Mouse (Mus musculus) cerebral cortex, adult 2 months (tissue): ENCODE measurements around the gene Gstm2.

ENCODE experiments used
- WGBS: fragments of 180-500 bp; shearing (Covaris S2); methylation state at CpG from one replicate; pipeline ENCODE4 v1.1.7; 2018; 5-methylcytosine and 5-hydroxymethylcytosine counted together

The Gstm2 gene

DNA sequence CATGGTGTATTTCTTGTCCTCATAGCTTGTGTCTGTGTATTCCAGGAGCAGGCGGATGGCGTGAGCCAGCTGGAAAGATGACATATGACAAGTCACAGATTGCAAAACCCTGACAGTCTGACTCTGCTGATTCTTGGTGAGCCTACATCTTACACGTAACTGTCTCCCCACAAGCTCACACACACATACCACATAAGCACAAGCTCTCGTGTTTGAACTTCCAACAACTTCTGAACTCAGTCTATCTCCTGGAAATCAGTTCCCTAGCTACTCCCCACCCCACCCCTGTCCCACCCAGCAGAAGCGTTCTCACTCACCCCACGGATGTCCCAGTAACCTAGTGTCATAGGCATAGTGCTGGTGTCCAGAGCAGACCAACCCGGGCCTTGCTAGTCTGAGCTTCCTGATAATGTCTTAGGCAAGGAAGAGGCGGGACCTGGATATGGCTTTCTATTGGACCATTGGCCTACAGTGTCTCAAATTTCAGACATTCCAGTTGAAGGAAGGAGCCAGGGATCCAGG is at the start of gene Gstm2:
Gene Gstm2, minus strand, starts transcription at position 413 of the 522 bp plus-strand sequence.
- 66% methylated on average over 8 of the region's 8 CpGs for WGBS

DNA sequence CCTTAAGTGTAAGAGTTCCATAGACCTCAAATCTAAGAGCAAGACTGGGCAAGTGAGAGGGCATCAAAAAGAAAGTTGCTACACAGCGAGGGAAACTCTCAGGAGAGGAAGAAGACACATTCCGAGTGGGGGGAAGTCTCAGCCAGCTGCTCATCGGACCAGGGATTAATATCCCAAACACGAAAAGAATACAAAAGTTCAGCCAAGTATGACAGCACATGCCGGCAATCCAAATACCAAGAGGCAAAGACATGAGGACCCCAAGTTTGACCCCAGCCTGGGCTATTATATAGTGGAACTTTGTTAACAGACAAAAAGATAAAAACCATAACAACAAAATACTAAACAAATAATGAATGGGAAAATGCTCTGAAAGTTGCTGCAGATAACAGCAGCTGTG is 46.9 kb upstream of the Gstm2 start:
- 70% methylated on average over 5 of the region's 5 CpGs for whole genome bisulfite sequencing

DNA sequence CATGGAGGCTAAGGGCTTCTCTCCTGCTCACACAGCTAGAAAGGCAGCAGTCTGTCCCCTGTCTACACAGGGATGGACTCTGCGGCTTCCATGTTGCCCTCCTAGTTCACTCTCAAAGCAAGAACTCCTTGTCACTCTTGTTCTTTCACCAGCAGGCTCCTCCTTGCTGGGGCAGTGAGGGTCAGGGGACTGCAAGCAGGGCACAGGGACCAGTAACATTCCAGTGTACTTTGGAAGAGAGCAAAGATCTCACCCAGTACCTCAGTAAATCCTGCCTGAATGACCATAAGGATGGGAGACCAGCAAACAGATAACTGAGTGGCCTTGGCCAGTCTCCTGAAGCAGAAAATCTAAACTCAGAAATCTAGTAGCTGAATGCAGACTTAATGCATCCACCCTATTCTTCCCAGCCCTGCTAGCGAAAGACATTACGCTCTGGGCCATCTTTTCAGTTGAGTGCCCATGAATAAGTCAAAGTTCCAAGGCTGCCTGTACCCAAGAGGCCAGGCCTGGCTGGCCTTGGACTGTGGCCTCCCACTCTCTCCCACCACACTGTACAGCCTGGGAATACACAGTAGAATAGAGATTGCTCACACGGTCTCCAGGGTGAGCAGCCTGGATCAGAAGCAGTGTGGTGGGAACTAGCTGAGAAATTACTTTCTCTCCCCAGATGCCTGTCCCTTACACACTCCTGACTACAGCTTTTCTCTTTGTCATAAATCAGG is 42.5 kb upstream of the Gstm2 start:
- WGBS, result 87% methylated on average over 4 of the region's 4 CpGs

DNA sequence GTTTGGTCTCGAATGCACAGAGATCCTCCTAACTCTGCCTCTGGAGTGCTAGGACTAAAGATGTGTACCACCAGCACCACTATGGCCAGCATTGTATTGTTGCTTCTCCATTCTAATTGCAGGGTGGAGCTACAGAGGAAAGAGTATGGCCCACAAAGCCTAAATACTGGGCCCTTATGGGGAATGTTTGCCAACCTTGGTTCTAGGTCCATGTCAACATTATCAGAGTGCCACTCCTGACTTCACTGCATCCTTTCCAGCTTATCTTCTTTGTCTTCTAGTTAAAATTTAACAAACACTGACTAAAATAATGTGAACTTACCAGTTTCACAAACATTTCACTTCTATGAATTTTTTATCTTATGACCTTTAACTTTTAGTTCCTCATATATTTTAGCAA is 40.3 kb upstream of the Gstm2 start:
- WGBS, result 84% methylated on average over 1 of the region's 1 CpGs

DNA sequence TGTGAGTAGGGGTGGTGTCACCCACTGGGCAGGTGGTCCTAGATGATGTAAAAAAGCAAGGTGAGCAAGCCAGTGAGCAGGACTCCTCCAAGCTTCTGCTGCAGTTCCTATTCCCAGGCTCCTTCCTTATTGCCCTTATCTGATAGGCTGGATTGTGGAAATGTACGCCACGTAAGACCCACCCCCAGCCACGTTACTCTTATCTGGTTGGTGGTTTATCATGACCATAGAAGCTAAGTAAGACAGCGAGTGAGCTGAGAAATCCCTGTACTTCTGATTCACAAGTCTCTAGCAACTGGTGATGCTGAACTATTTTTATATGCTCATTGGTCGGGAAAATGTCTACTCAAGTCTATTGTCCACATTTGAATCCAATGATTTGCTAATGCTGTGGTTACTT is 39.8 kb upstream of the Gstm2 start:
- WGBS, result 66% methylated on average over 5 of the region's 5 CpGs

DNA sequence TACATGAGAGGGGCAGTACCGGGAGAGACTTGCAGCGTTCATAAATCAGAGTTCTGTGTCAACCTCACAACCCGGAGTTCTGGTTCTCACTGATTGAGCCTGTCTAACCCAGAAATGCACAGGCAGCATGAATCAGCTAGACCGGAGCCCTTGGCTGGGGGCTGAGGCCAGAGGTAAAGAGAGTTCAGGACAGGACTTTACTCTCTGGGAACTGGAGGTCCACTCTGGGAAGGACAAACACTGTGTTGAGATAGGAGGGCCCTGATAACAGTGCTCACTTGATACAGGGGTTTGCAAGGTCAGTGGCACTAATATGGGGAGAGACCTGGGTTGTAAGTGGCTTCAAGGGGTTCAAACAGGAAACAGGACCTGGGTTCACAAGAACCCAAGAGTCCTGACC is 39.1 kb upstream of the Gstm2 start:
- WGBS, result 87% methylated on average over 4 of the region's 4 CpGs

DNA sequence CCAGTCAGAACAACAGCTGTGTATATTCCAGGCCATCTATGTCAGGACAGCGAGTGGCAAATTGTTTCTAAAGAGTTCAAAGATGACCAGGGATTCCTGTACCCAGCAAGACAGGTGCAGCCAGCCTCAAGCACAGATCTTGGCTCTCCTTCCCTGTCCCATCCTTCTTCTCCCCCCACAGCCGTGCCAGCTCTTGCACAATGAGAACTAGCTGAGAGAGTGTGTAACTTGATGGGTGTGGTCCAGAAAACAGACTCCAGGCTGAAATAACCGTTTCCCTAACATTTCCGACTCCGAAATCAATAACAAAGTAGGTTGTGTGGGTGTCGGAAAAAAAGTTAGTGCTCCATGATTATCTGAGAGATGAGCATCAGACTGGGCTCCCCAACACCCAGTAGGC is 36.4 kb upstream of the Gstm2 start:
- 81% methylated on average over 6 of the region's 6 CpGs for WGBS

DNA sequence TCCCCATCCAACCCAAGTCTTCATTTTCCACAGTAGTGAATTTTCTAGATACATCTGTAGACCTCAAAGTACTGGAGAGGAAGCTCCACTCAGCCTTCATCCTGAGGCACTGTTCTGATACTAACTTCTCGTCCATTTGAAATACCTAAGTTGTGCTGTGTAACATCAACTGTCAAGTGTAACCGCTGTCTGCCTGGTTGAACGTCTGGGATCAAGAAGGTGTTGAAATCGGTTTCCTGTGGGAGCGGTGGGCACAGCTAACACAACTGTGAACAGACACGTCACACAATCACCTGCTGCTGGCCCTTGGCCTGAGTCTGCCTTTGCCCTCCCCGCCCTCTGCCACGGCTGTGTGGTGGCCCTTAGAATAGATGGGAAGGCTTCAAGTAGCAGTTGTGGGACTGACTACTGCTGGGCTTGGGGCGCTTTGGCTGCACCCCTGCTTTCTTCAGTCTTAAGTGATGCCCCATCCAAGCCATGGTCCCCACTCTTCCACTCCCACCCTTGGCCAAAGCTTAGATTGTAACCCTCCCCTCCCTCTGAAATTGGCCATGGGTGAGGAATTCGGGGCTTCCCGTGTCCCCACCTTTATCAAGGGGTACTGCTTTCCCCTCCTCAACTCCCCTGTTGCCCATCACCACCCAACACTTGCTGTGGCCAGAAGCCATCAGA is 34.2 kb upstream of the Gstm2 start:
- WGBS, result 94% methylated on average over 11 of the region's 11 CpGs

DNA sequence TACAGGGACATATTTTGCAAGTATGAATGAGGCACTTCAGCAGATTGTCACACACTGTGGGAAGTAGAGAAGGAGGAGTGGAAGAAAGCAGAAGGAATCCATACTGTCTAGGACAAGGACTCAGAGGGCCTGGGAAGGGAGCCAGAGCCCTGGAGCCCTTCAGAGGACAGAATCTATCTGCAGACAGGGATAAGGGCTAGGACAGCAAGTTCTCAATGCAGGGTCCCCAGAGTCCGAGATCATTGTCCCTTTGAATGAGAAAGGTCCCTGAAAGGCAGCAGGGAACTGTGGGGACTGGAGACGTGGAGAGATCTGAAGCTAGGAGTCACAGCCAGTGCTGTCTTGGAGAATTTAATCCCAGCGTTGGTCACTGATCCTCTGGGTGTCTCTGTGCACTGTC is 33.0 kb upstream of the Gstm2 start:
- WGBS, result 86% methylated on average over 3 of the region's 3 CpGs

DNA sequence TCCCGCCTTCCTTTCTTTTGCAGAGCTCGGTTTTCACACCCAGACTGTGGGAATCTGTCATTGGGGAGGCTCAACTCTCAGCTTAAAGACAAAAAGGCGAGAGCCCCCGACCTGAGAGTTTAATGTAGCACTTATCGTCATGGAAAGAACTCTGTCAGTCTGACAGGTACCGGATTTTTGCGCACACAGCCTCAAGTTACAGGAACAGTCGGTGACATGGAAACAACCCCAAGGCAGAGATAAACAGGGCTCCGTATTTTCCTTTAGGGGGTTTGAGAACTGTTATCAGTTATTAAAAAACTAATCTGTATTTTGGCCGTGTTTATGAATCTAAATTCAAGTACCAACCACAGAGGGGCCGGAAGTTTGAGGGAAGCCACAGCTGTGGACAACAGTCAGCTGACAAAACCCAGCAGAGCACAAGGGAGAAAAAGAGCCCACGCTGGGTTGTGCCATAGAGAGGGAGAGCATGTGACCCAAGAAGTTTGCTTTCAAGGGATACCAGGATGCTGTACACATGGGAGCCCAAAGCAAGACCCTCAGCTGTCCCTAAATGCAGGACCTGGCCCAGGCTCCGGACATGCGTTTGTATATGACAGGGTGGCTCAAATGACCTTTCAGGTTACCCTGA is 32.1 kb upstream of the Gstm2 start:
- WGBS, result 17% methylated on average over 14 of the region's 14 CpGs

DNA sequence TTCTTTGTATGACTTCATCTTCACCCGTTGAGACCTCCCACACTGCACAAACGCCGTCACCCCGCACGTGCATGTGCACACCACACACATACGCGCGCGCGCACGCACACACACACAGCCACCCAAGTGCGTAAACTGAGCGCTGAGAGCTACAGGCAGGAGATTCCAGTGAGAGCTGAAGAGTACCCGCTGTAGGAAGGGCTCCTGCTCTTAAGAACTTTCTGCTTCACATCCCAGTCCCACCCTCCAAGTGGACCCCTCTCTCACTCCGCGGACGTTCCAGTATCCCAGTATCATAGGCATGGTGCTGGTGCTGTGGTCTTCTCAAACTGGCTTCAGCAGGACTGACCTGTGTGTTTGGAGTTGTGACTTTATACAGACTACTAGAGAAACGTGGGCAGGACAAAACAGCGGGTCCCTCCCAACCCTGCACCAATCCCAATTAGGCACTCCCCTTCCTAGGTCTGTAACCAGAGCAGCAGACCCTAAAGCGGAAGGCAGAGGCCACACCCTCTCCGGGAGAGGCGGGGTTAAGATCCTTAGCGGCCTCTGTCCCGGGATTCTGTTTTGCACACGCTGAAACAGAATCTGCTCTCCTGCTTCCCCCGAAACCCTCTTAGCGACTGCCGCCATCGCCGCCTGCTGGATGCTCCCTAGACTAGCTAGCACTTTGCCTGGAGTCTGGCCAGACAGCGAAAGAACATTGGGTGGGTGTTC is 31.4 kb upstream of the Gstm2 start, which contains the start of gene Gstm1:
Gene Gstm1, minus strand, starts transcription at position 501 of the 717 bp plus-strand sequence.
- 1% methylated on average over 31 of the region's 31 CpGs for WGBS

DNA sequence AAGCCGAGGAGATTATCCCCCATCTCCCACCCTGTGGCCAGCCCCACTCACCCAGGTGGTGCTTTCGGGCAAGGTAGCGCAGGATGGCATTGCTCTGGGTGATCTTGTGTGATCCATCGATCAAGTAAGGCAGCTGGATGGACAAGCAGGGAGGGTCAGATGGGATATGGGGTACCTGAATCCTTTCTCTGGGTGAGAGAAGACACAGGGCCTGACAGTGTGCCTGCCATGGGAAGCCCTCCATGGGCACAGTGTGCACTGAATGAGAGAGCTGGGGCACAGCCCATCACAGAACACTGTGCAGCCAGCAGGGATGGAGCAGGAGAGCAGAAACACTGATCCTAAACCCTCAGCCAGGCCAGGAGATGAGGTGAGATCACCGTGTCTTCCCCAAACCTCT is 30.2 kb upstream of the Gstm2 start:
- WGBS, result 89% methylated on average over 5 of the region's 5 CpGs

DNA sequence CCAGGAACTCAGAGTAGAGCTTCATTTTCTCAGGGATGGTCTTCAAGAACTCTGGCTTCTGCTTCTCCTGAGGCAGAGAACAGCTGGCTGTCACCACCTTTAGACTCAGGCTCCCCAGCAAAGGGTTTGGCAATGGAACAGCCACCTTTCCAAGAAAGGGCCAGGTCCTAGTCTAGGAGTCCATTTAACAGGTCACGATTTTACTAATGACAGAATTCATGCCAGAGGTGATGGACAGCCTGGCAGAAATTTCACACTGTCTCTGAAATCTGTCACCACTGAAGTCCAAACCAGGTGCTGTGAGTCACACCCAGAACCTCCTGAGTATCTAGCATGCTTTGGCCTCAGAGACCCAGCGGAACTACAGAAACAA is 28.7 kb upstream of the Gstm2 start:
- WGBS, result 90% methylated on average over 2 of the region's 2 CpGs

DNA sequence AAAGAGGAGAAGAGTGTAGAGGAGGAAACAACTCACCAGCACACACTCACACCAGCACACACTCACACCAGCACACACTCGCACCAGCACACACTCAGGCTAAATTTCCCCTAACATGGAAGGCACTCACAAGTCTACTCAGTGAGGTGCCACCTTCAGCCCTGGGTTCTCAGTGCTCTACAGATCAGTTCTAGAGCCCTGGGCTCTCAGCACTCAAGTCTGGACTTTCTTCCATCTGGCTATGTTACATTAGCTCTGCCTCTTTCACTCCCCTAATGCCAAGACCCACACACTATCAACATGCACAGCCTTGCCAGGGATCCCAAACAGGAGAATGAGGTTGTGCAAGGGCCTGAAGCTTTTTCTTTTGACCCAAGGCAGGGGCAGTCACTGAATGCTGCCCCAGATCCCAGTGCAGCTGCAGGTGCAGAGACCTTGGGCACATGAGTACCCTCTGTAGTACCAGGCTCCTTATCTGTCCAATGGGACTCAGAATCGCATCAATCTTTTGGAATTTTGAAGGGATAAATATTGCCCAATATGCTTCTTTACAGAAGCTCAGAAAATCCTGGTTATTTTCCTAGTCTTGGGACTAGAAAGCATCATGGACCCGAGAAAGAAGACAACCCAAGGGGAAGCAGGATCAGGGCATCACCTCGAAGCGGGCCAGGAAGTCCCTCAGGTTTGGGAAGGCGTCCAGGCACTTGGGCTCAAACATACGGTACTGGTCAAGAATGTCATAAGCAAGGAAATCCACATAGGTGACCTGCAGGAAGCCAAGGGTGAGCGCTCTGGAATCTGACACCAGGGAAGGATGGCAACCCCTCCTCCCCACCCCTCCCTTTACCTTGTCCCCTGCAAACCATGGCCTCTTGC is 28.1 kb upstream of the Gstm2 start:
- WGBS, result 85% methylated on average over 8 of the region's 8 CpGs

DNA sequence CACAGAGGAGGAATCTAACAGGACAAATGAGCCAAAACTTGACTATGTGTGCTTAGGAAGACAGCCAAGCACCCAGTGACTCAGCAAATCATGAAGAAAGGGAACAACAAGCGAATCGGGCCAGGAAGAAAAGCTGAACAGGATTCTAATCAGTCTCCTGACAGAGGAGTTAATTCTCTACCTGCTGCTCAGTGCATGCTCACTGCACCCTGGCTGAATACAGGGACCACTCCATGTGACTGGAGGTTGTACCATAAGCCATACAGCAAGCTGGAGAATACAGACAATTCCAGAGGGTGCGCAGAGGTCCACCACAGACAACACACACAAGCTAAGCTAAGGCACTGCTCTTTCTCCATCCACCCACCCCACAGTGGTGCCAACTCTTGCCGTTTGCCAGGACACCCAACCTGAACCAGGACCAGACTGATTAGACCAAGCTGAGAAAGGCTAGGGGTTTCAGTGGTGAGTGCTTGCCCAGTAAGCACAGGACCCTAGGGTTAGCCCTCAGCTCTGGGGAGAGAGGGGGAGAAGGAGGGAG is 27.1 kb upstream of the Gstm2 start:
- WGBS, result 30% methylated on average over 4 of the region's 4 CpGs

DNA sequence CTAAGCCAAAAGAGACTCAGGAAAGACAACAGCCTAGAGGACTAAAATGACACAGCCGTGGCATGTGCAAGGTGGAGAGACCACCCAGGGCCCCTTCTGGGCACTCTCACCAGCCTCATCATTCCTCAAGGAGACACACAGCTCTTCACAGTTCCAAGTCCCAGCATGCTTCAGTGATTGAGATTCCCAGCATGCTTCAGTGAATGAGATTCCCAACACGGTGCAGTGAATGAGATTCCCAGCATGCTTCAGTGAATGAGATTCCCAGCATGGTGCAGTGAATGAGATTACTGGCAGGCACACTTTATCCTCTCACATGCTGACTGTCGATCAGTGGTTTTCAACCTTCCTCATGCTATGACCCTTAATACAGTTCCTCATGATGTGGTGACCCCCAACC is 25.3 kb upstream of the Gstm2 start:
- WGBS, result 59% methylated on average over 3 of the region's 3 CpGs

DNA sequence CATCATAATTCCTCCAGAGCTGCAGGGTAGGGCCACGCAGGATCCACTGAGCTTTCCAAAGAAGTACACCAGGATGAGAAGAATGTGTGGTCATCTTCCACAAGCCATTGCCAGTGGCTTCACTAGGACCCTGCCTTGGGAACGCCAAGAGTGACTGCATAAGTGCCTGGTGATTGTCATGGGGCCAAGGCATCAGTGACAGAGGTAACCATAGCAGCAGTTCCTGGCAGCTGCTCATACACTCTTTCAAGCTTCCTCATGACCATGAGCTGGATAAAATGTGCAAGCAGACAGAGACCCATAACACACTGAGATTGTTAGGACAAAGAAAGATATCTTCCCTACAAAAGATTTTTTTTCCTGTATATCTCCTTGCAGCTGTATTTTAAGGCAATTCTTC is 24.0 kb upstream of the Gstm2 start:
- 49% methylated on average over 2 of the region's 2 CpGs for WGBS

DNA sequence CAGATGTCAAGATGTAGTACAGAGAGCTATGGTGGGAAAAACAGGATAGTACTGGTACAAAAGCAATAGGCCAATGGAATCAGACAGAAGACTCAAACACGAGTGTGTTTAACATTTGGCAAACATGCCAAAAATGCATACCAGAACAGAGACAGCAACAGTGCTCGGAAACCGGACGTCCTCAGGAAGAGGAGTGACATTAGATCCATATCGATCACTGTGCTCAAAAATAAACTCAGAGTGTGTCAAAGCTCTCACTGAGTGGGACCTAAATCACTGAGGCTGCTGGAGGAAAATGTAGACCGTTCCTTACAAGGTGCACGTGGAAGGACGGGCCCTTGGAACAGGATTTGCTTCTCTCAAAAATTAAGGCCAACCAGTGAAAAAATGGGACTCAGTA is 15.8 kb upstream of the Gstm2 start:
- WGBS, result 79% methylated on average over 8 of the region's 8 CpGs

DNA sequence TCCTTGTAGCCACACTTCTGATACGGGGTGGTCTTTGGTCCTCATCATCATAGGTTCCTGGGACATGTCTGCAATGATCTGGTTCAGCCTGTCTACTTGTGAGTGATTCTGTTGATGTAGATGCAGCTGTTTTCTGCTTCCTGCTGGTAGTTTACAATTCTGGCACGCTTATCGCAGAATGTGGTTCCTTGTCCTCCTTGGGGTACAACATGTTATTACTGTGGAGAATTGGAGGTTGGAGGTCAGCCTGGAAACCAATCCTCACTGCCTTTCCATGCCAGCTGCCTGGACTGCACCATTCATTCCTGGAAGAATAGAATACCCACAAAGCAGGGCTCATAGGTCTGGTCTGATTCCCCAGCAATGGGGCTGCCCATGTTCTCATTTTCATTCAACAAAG is 13.2 kb upstream of the Gstm2 start:
- 90% methylated on average over 3 of the region's 3 CpGs for WGBS

DNA sequence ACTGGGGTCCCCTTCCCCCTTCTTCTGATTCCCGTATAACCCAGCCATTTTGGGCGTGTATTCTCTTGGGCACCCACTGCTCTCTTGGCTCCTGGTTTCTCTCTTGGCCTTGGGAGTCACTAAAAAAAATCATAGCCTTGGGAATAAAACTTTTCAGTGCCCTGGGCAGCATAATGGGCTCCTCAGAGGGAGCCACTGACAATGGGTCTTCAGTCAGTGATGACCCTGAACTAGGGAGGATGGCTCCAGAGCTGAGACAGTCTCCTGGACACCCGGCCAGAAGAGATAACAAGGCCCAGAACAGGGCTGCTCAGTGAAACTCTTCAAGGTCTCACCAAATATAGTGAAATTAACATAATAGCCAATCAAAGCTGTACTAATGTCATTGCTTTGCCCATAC is 12.3 kb upstream of the Gstm2 start:
- 90% methylated on average over 3 of the region's 3 CpGs for WGBS

DNA sequence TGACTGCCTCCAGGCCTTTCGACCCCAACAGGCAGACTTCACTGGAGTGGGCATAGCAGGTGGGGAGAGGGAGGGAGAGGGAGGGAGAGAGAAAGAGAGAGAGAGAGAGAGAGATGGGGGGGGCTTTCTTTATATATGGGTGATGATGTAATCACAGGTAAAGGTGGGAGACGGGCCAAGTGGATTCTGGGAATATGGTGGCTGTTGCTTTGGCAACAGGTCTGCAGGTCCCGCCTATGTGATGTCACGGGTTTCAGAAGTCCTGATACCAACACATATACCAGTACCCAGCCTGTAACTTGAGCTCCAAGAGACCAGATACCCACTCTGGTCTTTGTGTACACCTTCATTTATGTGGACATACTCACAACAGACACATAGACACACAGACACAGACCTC is 10.3 kb upstream of the Gstm2 start:
- WGBS, result 89% methylated on average over 4 of the region's 4 CpGs
